Mouse (Mus musculus) ES-Bruce4 (cell line): Measurements from ENCODE around the gene Pakap.

Source experiments
- CTCF ChIP-seq: IDR thresholded peaks from one replicate; pipeline ENCODE4 v1.8.1; 2011; ENCODE audit warnings: low read depth, low read length
- EP300 ChIP-seq: IDR thresholded peaks from 2 replicates; pipeline ENCODE4 v1.6.1; 2011; ENCODE audit warnings: low read depth, low read length; ENCODE audit not compliant: insufficient read depth
- POLR2A ChIP-seq: IDR thresholded peaks from one replicate; pipeline ENCODE4 v1.8.1; 2011; ENCODE audit warnings: low read length; ENCODE audit not compliant: insufficient read depth

- TF ChIP-seq CTCF (no peak), EP300 (no peak), POLR2A (no peak)
Observed at GRCm38 (mm10) chr4:57816146-57816545, 248.2 kb downstream of the Pakap start.
